Mouse (Mus musculus) megakaryocyte progenitor cell, adult 5-6 weeks (primary cell): ENCODE data around the gene Grk5. TPM values are rescaled to one million over a fixed set of nuclear protein-coding genes. Genes with fewer than 3 reads are reported as not detected.
"Not testable (repeated sequence)": the region's sequence is repeated elsewhere in the genome, so short reads cannot be mapped to it uniquely, and the experiment has no call there.

Experiments
- ATAC-seq: replicated peaks from 2 replicates; pipeline ENCODE4 v1.8.0; 2016; ENCODE audit warnings: mild to moderate bottlenecking, moderate TSS enrichment, inconsistent platforms; ENCODE audit not compliant: poor library complexity
- total RNA-seq, 2 experiments: library from RNA; stranded (forward) in 1 of 2; stranded (reverse) in 1 of 2; fragments of 157-497, 149-512 nt in 1 of 2; fragments of 200-1000 nt in 1 of 2; gene quantifications; 2 replicates each; pipeline versions ENCODE4 v1.2.3 to v1.2.4; 2015 to 2017

The Grk5 gene
- total RNA-seq, 2 experiments from 2014 or later: 0.96 to 3.3 TPM

- ATAC-seq: no peak
These were observed 20.8 kb downstream of the Grk5 start for GRCm38 (mm10) chr19:60910304-60910703.

DNA sequence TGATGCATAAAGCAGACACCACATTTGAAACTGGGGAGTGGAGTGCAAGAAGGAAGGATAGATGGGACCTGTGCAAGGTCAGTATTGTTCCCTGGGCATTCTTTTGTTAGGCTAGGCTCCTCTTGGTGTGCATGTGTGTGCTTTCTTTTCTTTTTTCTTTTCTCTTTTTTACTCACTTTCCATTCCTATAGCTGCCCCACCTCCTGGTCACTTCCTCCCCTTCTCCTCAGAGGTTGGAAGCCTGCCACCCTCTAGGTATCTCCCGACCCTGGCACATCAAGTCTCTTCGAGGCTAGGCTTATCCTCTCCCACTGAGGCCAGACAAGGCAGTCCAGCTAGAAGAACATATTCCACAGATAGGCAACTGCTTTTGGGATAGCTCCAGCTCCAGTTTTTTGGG lies 22.1 kb downstream of the Grk5 start:
- no peak for ATAC-seq

DNA sequence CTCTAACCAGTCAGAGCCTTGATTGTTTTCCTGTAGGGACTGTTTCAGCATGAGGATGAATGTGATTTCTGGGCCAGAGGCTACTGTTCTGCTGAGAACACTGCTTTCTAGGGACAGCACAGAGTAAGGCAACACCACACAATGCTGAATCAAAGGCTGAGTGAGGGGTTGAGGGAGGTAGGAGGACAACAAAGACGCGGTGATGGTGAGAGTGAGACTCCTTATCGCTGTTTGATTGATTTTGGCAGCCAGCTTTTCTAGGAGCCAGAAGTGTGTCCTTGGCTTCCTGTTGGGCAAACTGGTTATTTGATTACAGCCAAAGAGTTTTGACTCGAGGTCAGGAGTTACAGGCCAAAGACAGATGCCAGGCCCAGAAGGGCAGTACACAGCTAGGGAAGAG lies 25.7 kb downstream of the Grk5 start:
- no peak for ATAC-seq

- ATAC-seq: no peak
These were observed 26.3 kb downstream of the Grk5 start for GRCm38 (mm10) chr19:60915862-60916261.

DNA sequence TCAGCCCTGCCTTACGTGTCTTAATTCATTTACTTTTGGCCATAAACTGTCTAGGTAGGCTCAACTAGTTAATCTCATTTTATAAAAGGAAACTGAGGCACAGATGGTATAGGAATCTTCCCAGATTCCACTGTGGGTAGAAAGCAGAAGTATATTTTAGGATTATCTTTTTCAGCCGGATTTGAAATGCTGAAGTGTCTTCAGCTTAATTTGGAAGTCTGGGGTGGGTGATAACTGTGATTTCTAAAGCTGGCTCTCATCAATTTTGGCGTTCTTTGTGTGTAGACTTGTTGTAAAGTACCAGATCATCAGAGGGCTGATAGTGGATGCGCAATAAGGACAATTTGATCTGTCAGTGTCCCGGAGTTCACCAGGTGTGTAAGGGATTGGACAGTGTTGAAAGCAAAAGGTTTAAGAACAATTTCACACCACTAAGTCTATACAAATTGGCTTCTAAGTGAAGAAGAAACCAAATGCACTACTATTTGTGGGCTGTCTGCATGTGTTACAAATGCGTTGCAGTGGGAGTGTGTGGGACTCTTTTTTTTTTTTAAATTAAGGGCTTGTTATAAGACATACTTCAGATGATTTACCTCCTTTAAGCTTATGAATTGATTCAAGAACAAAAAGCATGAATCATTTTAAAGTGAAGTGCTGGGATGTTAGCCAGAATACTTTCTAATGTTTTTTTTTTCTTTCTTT lies 27.5 kb downstream of the Grk5 start:
- no peak for ATAC-seq

GRCm38 (mm10) chr19:60924534-60924933 lies 35.0 kb downstream of the Grk5 start:
- not testable (repeated sequence) for ATAC-seq

DNA sequence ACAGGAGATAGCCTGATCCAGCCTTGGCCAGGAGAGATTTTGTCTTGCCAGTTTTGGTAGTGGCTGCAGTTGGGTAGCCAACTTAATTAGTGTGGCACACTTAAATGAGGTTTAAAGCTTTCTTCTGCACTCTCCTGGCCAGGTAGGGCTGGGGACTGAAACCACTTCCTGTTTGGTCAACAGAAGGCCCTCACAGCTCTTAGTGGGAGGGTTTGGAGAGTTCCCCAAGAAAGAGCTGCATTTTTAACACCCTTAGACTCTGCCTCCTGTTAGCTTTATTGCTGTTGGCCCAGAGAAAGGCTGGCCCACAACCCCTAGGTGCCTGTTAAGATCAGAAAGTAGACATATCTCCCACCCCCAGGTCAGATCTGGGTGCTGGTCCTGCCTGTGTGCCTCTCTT lies 45.5 kb downstream of the Grk5 start:
- ATAC-seq: no peak; the same call in 1 of the 2 replicates

- ATAC-seq: peak; percentile 97
These were observed 50.4 kb downstream of the Grk5 start for GRCm38 (mm10) chr19:60939954-60940379.

- no peak for ATAC-seq
These were observed 51.3 kb downstream of the Grk5 start for GRCm38 (mm10) chr19:60940866-60941265.

DNA sequence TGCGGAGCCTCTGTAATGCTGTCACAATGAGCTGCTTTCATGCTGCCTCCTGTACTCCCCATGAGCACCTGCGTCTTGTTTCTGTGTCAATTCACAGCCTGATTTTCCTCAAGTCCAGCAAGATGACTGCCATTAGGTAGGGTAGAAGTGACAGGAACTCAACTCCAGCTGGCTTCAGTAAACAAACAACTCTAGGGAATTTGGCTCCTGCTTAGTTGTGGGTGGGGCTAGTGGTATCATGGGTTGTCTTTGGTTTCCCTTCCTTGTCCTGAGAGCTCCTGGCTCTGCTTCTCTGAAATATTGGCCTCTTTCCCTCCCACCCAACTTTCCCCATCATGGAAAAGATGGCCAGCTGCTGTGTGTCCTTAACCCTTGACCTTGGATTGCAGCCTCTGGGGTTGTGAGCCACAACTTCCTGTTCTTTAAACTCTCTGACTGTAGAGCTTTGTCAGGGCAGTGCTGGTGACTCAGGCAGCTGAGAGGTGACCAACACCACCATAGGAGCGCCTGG lies 56.3 kb downstream of the Grk5 start:
- ATAC-seq: peak; percentile 83

GRCm38 (mm10) chr19:60946656-60947055 lies 57.1 kb downstream of the Grk5 start:
- ATAC-seq: peak; percentile 87

DNA sequence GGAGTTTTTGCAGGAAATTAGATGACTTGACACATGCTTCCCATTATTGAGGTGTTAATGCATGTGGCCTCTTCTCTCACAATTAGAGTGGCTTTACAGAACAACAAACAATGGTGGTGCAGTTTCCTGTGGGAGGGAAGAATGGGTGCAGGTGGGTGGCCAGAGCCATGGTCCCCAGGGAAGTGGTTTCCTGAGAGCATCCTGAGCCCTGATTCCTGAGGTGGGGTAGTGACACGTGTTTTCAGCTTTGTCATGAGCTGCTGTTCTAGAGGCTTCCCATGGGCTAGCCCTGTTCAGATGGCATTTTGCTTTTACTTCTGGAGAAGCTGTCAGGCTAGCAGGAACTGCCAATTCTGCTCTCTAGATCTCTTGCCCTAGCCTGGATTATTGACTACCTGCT lies 59.4 kb downstream of the Grk5 start:
- ATAC-seq: no peak

GRCm38 (mm10) chr19:60950056-60950869 lies 60.7 kb downstream of the Grk5 start:
- ATAC-seq: no peak

GRCm38 (mm10) chr19:60955131-60955530 lies 65.6 kb downstream of the Grk5 start:
- ATAC-seq: no peak

DNA sequence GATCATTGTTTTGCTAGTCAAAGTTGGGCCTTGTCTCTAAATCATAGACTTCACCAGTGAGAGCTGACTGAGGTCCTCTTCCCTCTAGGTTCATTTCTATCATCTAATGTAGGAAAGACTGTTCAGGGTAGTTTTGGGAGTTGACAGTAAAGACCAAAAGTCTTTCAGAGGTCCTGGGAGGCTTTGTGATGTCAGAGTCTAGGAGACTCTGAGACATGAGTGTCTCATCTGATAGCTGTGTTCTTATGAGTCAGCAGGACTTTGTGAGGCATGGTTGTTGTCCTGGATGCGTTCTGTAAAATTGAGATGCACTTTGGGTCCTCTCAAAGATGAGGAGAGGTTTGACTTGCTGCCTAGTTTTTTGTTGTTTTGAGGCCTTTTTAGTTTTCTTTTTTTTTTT lies 66.2 kb downstream of the Grk5 start:
- no peak for ATAC-seq

DNA sequence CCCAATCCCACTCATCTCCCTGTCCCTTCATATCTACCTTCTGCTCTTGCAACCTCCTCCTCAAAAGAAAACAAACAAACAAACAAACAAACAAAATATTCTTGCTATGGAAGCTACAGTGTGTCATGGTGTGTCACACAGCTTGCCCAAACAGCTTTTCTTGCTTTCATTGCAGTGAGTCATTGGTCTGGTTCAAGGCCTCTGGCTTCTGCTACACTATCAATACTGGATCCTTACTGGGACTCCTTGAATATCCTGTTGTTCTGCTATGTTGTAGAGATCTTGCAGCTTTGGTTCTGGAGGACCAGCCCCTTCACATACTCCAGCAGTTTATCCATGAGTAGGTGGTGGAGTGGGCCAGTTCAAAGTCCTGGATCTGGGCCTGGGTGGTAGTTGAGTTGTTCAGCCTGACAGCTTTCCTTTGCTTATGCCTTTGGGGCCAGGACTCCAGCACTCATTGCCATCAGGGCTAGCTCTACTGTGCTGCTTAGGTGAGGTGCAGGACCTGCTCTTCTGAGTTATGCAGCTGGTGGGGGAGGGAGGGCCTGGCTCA lies 66.7 kb downstream of the Grk5 start:
- ATAC-seq: no peak

GRCm38 (mm10) chr19:60959706-60960230 lies 70.2 kb downstream of the Grk5 start:
- no peak for ATAC-seq

DNA sequence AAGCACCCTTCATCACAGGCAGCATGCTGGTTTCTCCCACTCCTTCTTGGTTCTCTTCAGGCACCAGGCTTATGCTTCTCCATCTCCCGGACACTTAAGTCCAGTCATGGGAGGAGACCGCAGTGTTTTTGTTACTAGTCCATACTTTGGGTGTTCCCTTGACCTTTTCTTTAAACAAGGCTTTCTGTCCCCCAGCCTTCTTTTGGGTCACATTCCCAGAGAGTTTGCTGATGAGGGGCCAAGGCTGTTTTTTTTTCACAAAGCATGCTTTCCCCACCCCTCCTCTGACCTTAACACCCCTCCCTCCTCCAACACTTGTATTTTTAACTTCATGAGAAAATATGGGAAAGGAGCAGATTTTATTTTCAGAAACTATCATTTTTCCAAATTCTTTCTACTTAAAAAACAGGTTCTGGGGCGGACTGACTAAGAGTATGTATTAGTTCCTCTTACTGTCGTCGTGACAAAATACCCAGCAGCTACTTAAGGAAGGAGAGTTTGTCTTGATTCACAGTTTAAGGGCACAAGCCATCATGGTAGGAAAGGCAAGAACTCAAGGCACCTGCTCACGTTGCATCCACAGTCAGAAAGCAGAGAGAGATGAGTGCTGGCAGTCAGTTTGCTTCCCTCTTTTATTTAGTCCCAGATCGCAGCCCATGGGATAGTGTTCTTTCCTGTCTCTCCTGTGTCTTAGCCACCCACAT lies 73.0 kb downstream of the Grk5 start:
- no peak for ATAC-seq

- ATAC-seq: no peak
These were observed 78.4 kb downstream of the Grk5 start for GRCm38 (mm10) chr19:60967909-60968308.

- ATAC-seq: no peak
These were observed 80.9 kb downstream of the Grk5 start for GRCm38 (mm10) chr19:60970406-60970805.

- no peak for ATAC-seq
These were observed 82.0 kb downstream of the Grk5 start for GRCm38 (mm10) chr19:60971598-60971997.
